In the genomic region with DNA sequence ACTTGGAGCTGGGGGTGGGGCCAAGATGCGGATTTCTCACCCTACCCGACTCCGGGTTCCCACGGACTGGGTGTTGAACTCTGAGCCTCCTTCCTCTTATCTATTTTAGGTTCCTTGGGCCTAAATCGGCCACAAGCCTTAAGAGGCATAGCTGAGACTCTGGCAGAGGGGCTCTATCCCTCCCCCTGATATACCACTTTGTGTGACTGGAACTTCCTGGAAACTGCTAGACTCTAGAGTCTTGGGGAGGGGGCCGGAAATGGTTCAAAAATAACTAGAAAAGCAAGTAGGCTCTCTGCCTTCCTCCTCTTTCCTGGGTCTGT, we compare ENCODE assay signal across 8 mouse cellular contexts. TPM values are rescaled to one million over a fixed set of nuclear protein-coding genes. Genes with fewer than 3 reads are reported as not detected.
DNase-seq lines count a peak whose midpoint lies in the region; ATAC-seq lines count a peak whose summit lies in the region.

No protein-coding gene starts in this region.

- H3K36me3 ChIP-seq in forebrain, embryonic 11.5 days (ENCODE audit: control insufficient read depth, insufficient read depth, low read length), result no peaks in the 10 kb centered on the region
- H3K36me3 ChIP-seq in hindbrain, embryonic 16.5 days (ENCODE audit: control insufficient read depth, insufficient read depth, low read length), result no peaks in the 10 kb centered on the region
- H3K36me3 ChIP-seq in liver, embryonic 11.5 days (ENCODE audit: control insufficient read depth, insufficient read depth, low read length), result no peaks in the 10 kb centered on the region

- peak; percentile 34 for DNase-seq in cerebellum, adult 9-10 months
- DNase-seq in cerebellum, adult 8-10 months, result no peak
- peak; percentile 56 for DNase-seq in T-cell, adult 2 months (ENCODE audit: low spot score)
- DNase-seq in forebrain, embryonic 11.5 days (ENCODE audit: low spot score), result no peak
- no peak for DNase-seq in liver, embryonic 11.5 days (ENCODE audit: low spot score)
- DNase-seq in urinary bladder, postnatal 10 days (ENCODE audit: low spot score), result no peak

- H3K9ac ChIP-seq in forebrain, embryonic 11.5 days (ENCODE audit: low read length), result peak overlapping the region; percentile 79
- H3K9ac ChIP-seq in hindbrain, embryonic 16.5 days (ENCODE audit: low read depth, low read length), result peak overlapping the region; percentile 87
- H3K9ac ChIP-seq in liver, embryonic 11.5 days (ENCODE audit: low read depth, low read length), result peak overlapping the region; percentile 82

- H3K27ac ChIP-seq in forebrain, embryonic 11.5 days (ENCODE audit: low read depth, low read length), result no peak overlapping the region
- peak overlapping the region; percentile 23; the same call in 1 of the 2 replicates for H3K27ac ChIP-seq in hindbrain, embryonic 16.5 days (ENCODE audit: low read depth, low read length)
- H3K27ac ChIP-seq in liver, embryonic 11.5 days (ENCODE audit: low read depth, low read length), result peak overlapping the region; percentile 79

- no peak for ATAC-seq in forebrain, embryonic 11.5 days (replicated peaks; ENCODE audit: low FRiP score)
- no peak for ATAC-seq in hindbrain, embryonic 16.5 days
- peak; percentile 72 for ATAC-seq in liver, embryonic 11.5 days (replicated peaks; ENCODE audit: low FRiP score)
- peak; percentile 68 for ATAC-seq in monocyte, adult 5-6 weeks (replicated peaks; ENCODE audit: insufficient number of reproducible peaks, low FRiP score, low TSS enrichment, poor library complexity, severe bottlenecking)

- WGBS in forebrain, embryonic 11.5 days, result 18% methylated on average over 6 of the region's 6 CpGs
- 18% methylated on average over 6 of the region's 6 CpGs for WGBS in hindbrain, embryonic 16.5 days
- WGBS in liver, embryonic 11.5 days, result 4% methylated on average over 6 of the region's 6 CpGs

- peak overlapping the region; percentile 90 for H3K4me2 ChIP-seq in forebrain, embryonic 11.5 days (ENCODE audit: low read depth, low read length, severe bottlenecking)
- peak overlapping the region; percentile 98 for H3K4me2 ChIP-seq in hindbrain, embryonic 16.5 days (ENCODE audit: low read length)
- H3K4me2 ChIP-seq in liver, embryonic 11.5 days, result peak overlapping the region; percentile 99

- peak overlapping the region; percentile 67 for H3K4me3 ChIP-seq in forebrain, embryonic 11.5 days (ENCODE audit: low read depth, low read length)
- peak overlapping the region; percentile 81 for H3K4me3 ChIP-seq in hindbrain, embryonic 16.5 days (ENCODE audit: low read length)
- H3K4me3 ChIP-seq in liver, embryonic 11.5 days (ENCODE audit: low read depth, low read length), result peak overlapping the region; percentile 83

- H3K9me3 ChIP-seq in forebrain, embryonic 11.5 days (ENCODE audit: control insufficient read depth, low read length), result no peaks in the 10 kb centered on the region
- H3K9me3 ChIP-seq in hindbrain, embryonic 16.5 days (ENCODE audit: control insufficient read depth, low read length), result no peaks in the 10 kb centered on the region
- H3K9me3 ChIP-seq in liver, embryonic 11.5 days (ENCODE audit: control insufficient read depth, low read length), result no peaks in the 10 kb centered on the region

- H3K4me1 ChIP-seq in forebrain, embryonic 11.5 days (replicated peaks; ENCODE audit: control insufficient read depth, insufficient read depth, low read length), result peaks cover 7% of the 10 kb centered on the region; the same call in 1 of the 2 replicates
- peaks cover 20% of the 10 kb centered on the region for H3K4me1 ChIP-seq in hindbrain, embryonic 16.5 days (ENCODE audit: control insufficient read depth, insufficient read depth, low read depth, low read length)
- peaks cover 30% of the 10 kb centered on the region for H3K4me1 ChIP-seq in liver, embryonic 11.5 days (replicated peaks; ENCODE audit: control insufficient read depth, insufficient read depth, low read length)

- H3K27me3 ChIP-seq in forebrain, embryonic 11.5 days (ENCODE audit: control insufficient read depth, insufficient read depth, low read length), result no peaks in the 10 kb centered on the region
- no peaks in the 10 kb centered on the region for H3K27me3 ChIP-seq in hindbrain, embryonic 16.5 days (replicated peaks; ENCODE audit: control insufficient read depth, insufficient read depth, low read length)
- no peaks in the 10 kb centered on the region for H3K27me3 ChIP-seq in liver, embryonic 11.5 days (replicated peaks; ENCODE audit: control insufficient read depth, insufficient read depth, low read length)

RNA-seq across cellular contexts. Expression of gene Slc44a2, which starts 1.0 kb away (rescaled TPM):
- 71.0 and 76.3 TPM in 2 replicates for polyA plus RNA-seq in forebrain, embryonic 11.5 days (2014; fragmentation: Nextera tagmentation; extraction: Ambion mirVana)
- 63.9 and 78.0 TPM in 2 replicates for polyA plus RNA-seq in hindbrain, embryonic 16.5 days (2015; fragmentation: Nextera tagmentation; extraction: Ambion mirVana)
- polyA plus RNA-seq in liver, embryonic 11.5 days (2014; fragmentation: Nextera tagmentation; extraction: Ambion mirVana), result 57.2 and 61.2 TPM in 2 replicates
- 230 to 297 TPM (median 259 TPM) in 3 replicates for total RNA-seq in monocyte, adult 5-6 weeks (2017)

RNA-seq across cellular contexts. Expression of gene Ap1m2, which starts 9.3 kb away (rescaled TPM):
- 1.4 and 2.6 TPM in 2 replicates for polyA plus RNA-seq in forebrain, embryonic 11.5 days (2014; fragmentation: Nextera tagmentation; extraction: Ambion mirVana)
- 2.8 and 2.9 TPM in 2 replicates for polyA plus RNA-seq in hindbrain, embryonic 16.5 days (2015; fragmentation: Nextera tagmentation; extraction: Ambion mirVana)
- polyA plus RNA-seq in liver, embryonic 11.5 days (2014; fragmentation: Nextera tagmentation; extraction: Ambion mirVana), result 1.2 and 1.6 TPM in 2 replicates
- total RNA-seq in monocyte, adult 5-6 weeks (2017), result 1.6 to 2.0 TPM (median 1.8 TPM) in 3 replicates

RNA-seq across cellular contexts. Expression of gene Cdkn2d, which starts 30.3 kb away (rescaled TPM):
- 58.6 and 60.8 TPM in 2 replicates for polyA plus RNA-seq in forebrain, embryonic 11.5 days (2014; fragmentation: Nextera tagmentation; extraction: Ambion mirVana)
- 121 and 138 TPM in 2 replicates for polyA plus RNA-seq in hindbrain, embryonic 16.5 days (2015; fragmentation: Nextera tagmentation; extraction: Ambion mirVana)
- polyA plus RNA-seq in liver, embryonic 11.5 days (2014; fragmentation: Nextera tagmentation; extraction: Ambion mirVana), result 48.0 and 48.2 TPM in 2 replicates
- total RNA-seq in monocyte, adult 5-6 weeks (2017), result 58.8 to 83.6 TPM (median 66.5 TPM) in 3 replicates

RNA-seq across cellular contexts. Expression of gene Kri1, which starts 33.7 kb away (rescaled TPM):
- 16.3 and 22.3 TPM in 2 replicates for polyA plus RNA-seq in forebrain, embryonic 11.5 days (2014; fragmentation: Nextera tagmentation; extraction: Ambion mirVana)
- 14.5 and 16.8 TPM in 2 replicates for polyA plus RNA-seq in hindbrain, embryonic 16.5 days (2015; fragmentation: Nextera tagmentation; extraction: Ambion mirVana)
- 19.3 and 24.2 TPM in 2 replicates for polyA plus RNA-seq in liver, embryonic 11.5 days (2014; fragmentation: Nextera tagmentation; extraction: Ambion mirVana)
- 91.2 to 154 TPM (median 120 TPM) in 3 replicates for total RNA-seq in monocyte, adult 5-6 weeks (2017)

RNA-seq across cellular contexts. Expression of gene Ilf3, which starts 46.2 kb away (rescaled TPM):
- 295 and 297 TPM in 2 replicates for polyA plus RNA-seq in forebrain, embryonic 11.5 days (2014; fragmentation: Nextera tagmentation; extraction: Ambion mirVana)
- 186 and 210 TPM in 2 replicates for polyA plus RNA-seq in hindbrain, embryonic 16.5 days (2015; fragmentation: Nextera tagmentation; extraction: Ambion mirVana)
- 141 and 149 TPM in 2 replicates for polyA plus RNA-seq in liver, embryonic 11.5 days (2014; fragmentation: Nextera tagmentation; extraction: Ambion mirVana)
- 47.3 to 58.8 TPM (median 54.8 TPM) in 3 replicates for total RNA-seq in monocyte, adult 5-6 weeks (2017)

Comparison
In these comparisons a context has a peak if more than half of its experiments do, and no peak if none do; other contexts are left out.
1. DNase-seq: peak in cerebellum, adult 9-10 months (single experiment) and T-cell, adult 2 months (single experiment); none in cerebellum, adult 8-10 months (single experiment), forebrain, embryonic 11.5 days (single experiment), liver, embryonic 11.5 days (single experiment) and urinary bladder, postnatal 10 days (single experiment).
2. ATAC-seq: peak in liver, embryonic 11.5 days (single experiment) and monocyte, adult 5-6 weeks (single experiment); none in forebrain, embryonic 11.5 days (single experiment) and hindbrain, embryonic 16.5 days (single experiment).
3. Peak in every context shown above with its lines, with median percentiles within 50 percentile points of each other: H3K4me2 ChIP-seq, H3K4me3 ChIP-seq and H3K9ac ChIP-seq.